Mouse (Mus musculus) heart, adult 2 months (tissue): ENCODE results near the gene D16Ertd472e.

Experiments used
- CTCF ChIP-seq: fragments of 200-600 bp; IDR thresholded peaks from 2 replicates; pipeline ENCODE4 v1.8.1; 2022; ENCODE audit warnings: antibody characterized with exemption, mild to moderate bottlenecking, moderate library complexity
- EP300 ChIP-seq: fragments of 200-500 bp; IDR thresholded peaks from 2 replicates; pipeline ENCODE4 v1.6.1; 2011; ENCODE audit warnings: low read depth, low read length, control low read depth; ENCODE audit not compliant: insufficient read depth
- POLR2A ChIP-seq: fragments of 200-500 bp; IDR thresholded peaks from 2 replicates; pipeline ENCODE4 v1.6.1; 2011; ENCODE audit warnings: mild to moderate bottlenecking, low read depth, low read length, control low read depth; ENCODE audit not compliant: insufficient read depth

GRCm38 (mm10) chr16:78586621-78587020, 10.1 kb upstream of the D16Ertd472e start:
- TF ChIP-seq CTCF = no peak
- no peak for TF ChIP-seq EP300
- no peak for TF ChIP-seq POLR2A
